In genomic region chr1:88456451-88457072, GRCm38 (mm10) we compare ENCODE assay signal across 9 mouse cellular contexts. TPM values are rescaled to one million over a fixed set of nuclear protein-coding genes. Genes with fewer than 3 reads are reported as not detected.
DNase-seq lines count a peak whose midpoint lies in the region; ATAC-seq and TF ChIP-seq lines count a peak whose summit lies in the region.
"Had no signal": no experiment of that assay in that cellular context is flagged by ENCODE, and none has a peak within 500 bp of the region (broad histone marks: within the 10 kb centered on the region; RNA-seq: fewer than 3 reads in every experiment).

No protein-coding gene starts in this region.

- H3K4me1 ChIP-seq in G1E (ENCODE audit: insufficient read depth, low read depth, low read length) = peaks cover 2% of the 10 kb centered on the region; the same call in 1 of the 2 replicates
- peaks cover 3% of the 10 kb centered on the region; the same call in 1 of the 2 replicates for H3K4me1 ChIP-seq in forebrain, embryonic 15.5 days
- H3K4me1 ChIP-seq in neural tube, embryonic 15.5 days = peaks cover 12% of the 10 kb centered on the region; the same call in 1 of the 2 replicates
- H3K4me1 ChIP-seq in thymus, adult 2 months (replicated peaks; ENCODE audit: control insufficient read depth, insufficient read depth, low read length) = peaks cover 10% of the 10 kb centered on the region
- H3K4me1 ChIP-seq: limb, embryonic 15.5 days had no signal

- peak; percentile 72 for DNase-seq in G1E (ENCODE audit: low spot score)
- peak; percentile 65 for DNase-seq in cerebellum, adult 11-12 months
- DNase-seq in heart, postnatal 10 days = peak; percentile 83 to 85
- peak; percentile 82 to 87 for DNase-seq in kidney, postnatal 4 days
- peak; percentile 80 to 82 for DNase-seq in lung, adult 18-20 months
- DNase-seq in thymus, adult 2 months = peak; percentile 77

- H3K36me3 ChIP-seq in G1E (replicated peaks) = no peaks in the 10 kb centered on the region
- no peaks in the 10 kb centered on the region for H3K36me3 ChIP-seq in forebrain, embryonic 15.5 days
- no peaks in the 10 kb centered on the region for H3K36me3 ChIP-seq in neural tube, embryonic 15.5 days
- H3K36me3 ChIP-seq in thymus, adult 2 months (ENCODE audit: control insufficient read depth, insufficient read depth, low read length) = no peaks in the 10 kb centered on the region
- H3K36me3 ChIP-seq: limb, embryonic 15.5 days had no signal

- WGBS in forebrain, embryonic 15.5 days = 41% methylated on average over 14 of the region's 14 CpGs
- WGBS in neural tube, embryonic 15.5 days = 44% methylated on average over 14 of the region's 14 CpGs
- 72% methylated on average over 14 of the region's 14 CpGs for WGBS in thymus, adult 2 months

- peak; percentile 77 for TF ChIP-seq CTCF in G1E (IDR thresholded peaks at IDR 0.05; ENCODE audit: low read depth, low read length)
- peak; percentile 21; the same call in 1 of the 2 replicates for TF ChIP-seq CTCF in thymus, adult 2 months (IDR thresholded peaks at IDR 0.05; ENCODE audit: borderline replicate concordance, control insufficient read depth, extremely low read depth, insufficient read depth, low read length, poor library complexity)

- H3K9ac ChIP-seq in forebrain, embryonic 15.5 days (replicated peaks) = no peak overlapping the region
- no peak overlapping the region for H3K9ac ChIP-seq in neural tube, embryonic 15.5 days (replicated peaks)
- H3K9ac ChIP-seq: limb, embryonic 15.5 days had no signal

- peaks cover 10% of the 10 kb centered on the region; the same call in 1 of the 2 replicates for H3K27me3 ChIP-seq in G1E (ENCODE audit: insufficient read depth, low read length)
- H3K27me3 ChIP-seq in forebrain, embryonic 15.5 days = no peaks in the 10 kb centered on the region
- no peaks in the 10 kb centered on the region for H3K27me3 ChIP-seq in neural tube, embryonic 15.5 days (replicated peaks)
- H3K27me3 ChIP-seq in thymus, adult 2 months (ENCODE audit: control insufficient read depth, insufficient read depth, low read length) = no peaks in the 10 kb centered on the region
- H3K27me3 ChIP-seq: limb, embryonic 15.5 days had no signal

- no peaks in the 10 kb centered on the region for H3K9me3 ChIP-seq in G1E (replicated peaks)
- no peaks in the 10 kb centered on the region for H3K9me3 ChIP-seq in forebrain, embryonic 15.5 days
- no peaks in the 10 kb centered on the region for H3K9me3 ChIP-seq in neural tube, embryonic 15.5 days (replicated peaks)
- H3K9me3 ChIP-seq: limb, embryonic 15.5 days had no signal

- H3K4me2 ChIP-seq in forebrain, embryonic 15.5 days (replicated peaks) = no peak overlapping the region
- no peak overlapping the region for H3K4me2 ChIP-seq in neural tube, embryonic 15.5 days
- H3K4me2 ChIP-seq: limb, embryonic 15.5 days had no signal

- ATAC-seq in G1E (ENCODE audit: extremely low read depth, insufficient number of reproducible peaks, low FRiP score, poor library complexity, severe bottlenecking) = peak; percentile 57; the same call in 1 of the 2 replicates
- peak; percentile 83 for ATAC-seq in forebrain, embryonic 15.5 days (replicated peaks)
- peak; percentile 83; the same call in 1 of the 2 replicates for ATAC-seq in neural tube, embryonic 15.5 days (ENCODE audit: low FRiP score)

- intact Hi-C loops in heart, postnatal 10 days (cut with DNase I) = loop anchor here (1.0 to 2.0 kb wide), 3 partner anchors 32 to 250 kb away; no protein-coding TSS in a partner anchor

- no peak overlapping the region for H3K4me3 ChIP-seq in G1E (ENCODE audit: low read depth, low read length)
- no peak overlapping the region for H3K4me3 ChIP-seq in forebrain, embryonic 15.5 days
- H3K4me3 ChIP-seq in neural tube, embryonic 15.5 days (replicated peaks) = no peak overlapping the region
- no peak overlapping the region for H3K4me3 ChIP-seq in thymus, adult 2 months (ENCODE audit: control insufficient read depth, insufficient read depth, low read length)
- H3K4me3 ChIP-seq: limb, embryonic 15.5 days had no signal

- H3K27ac ChIP-seq in forebrain, embryonic 15.5 days (replicated peaks) = 0 out of 2 replicates have a peak overlapping the region, but pooled peaks have one; percentile 11
- H3K27ac ChIP-seq in neural tube, embryonic 15.5 days (replicated peaks) = 0 out of 2 replicates have a peak overlapping the region, but pooled peaks have one; percentile 33
- H3K27ac ChIP-seq in thymus, adult 2 months (ENCODE audit: control insufficient read depth, insufficient read depth, low read length) = no peak overlapping the region
- H3K27ac ChIP-seq: limb, embryonic 15.5 days had no signal

- no peak for TF ChIP-seq POLR2A in thymus, adult 2 months (IDR thresholded peaks at IDR 0.05; ENCODE audit: control insufficient read depth, extremely low read depth, insufficient read depth, low read length, poor library complexity)

RNA-seq across cellular contexts. Expression of gene Spp2, which starts 49.8 kb away (rescaled TPM):
- total RNA-seq in G1E (2014; fragmentation: Nextera tagmentation) (not detected in 2 replicates), G1E (2017) (not detected in 2 replicates)
- polyA plus RNA-seq in G1E (2012) = not detected in 2 replicates
- 0.41 TPM in 1 of 2 replicates, not detected in the other for polyA plus RNA-seq in forebrain, embryonic 15.5 days (2015; fragmentation: Nextera tagmentation; extraction: Ambion mirVana)
- total RNA-seq in heart, postnatal 10 days (2021) = not detected
- polyA plus RNA-seq in neural tube, embryonic 15.5 days (2015; fragmentation: Nextera tagmentation; extraction: Ambion mirVana) = not detected in 2 replicates
- 0.44 and 0.71 TPM in 2 replicates for polyA plus RNA-seq in thymus, adult 2 months (2012; rRNA removed)

RNA-seq across cellular contexts. Expression of gene Glrp1, which starts 53.3 kb away (rescaled TPM):
- total RNA-seq in G1E (2014; fragmentation: Nextera tagmentation) (not detected in 2 replicates), G1E (2017) (0.16 TPM in 1 of 2 replicates, not detected in the other)
- polyA plus RNA-seq in G1E (2012) = not detected in 2 replicates
- not detected in 2 replicates for polyA plus RNA-seq in forebrain, embryonic 15.5 days (2015; fragmentation: Nextera tagmentation; extraction: Ambion mirVana)
- total RNA-seq in heart, postnatal 10 days (2021) = under 1 TPM in 1 of 2 experiments, not detected in 1; 0.12 TPM
- 0.11 TPM in 1 of 2 replicates, not detected in the other for polyA plus RNA-seq in neural tube, embryonic 15.5 days (2015; fragmentation: Nextera tagmentation; extraction: Ambion mirVana)
- polyA plus RNA-seq in thymus, adult 2 months (2012; rRNA removed) = 0.04 and 0.10 TPM in 2 replicates
- polyA plus RNA-seq: limb, embryonic 15.5 days had no signal
